Mouse (Mus musculus): ENCODE data around the gene Atl3. TPM values are rescaled to one million over a fixed set of nuclear protein-coding genes. Genes with fewer than 3 reads are reported as not detected.

The Atl3 gene
- polyA plus RNA-seq, 1 experiment from 2014 or later: 4.6 TPM

DNA sequence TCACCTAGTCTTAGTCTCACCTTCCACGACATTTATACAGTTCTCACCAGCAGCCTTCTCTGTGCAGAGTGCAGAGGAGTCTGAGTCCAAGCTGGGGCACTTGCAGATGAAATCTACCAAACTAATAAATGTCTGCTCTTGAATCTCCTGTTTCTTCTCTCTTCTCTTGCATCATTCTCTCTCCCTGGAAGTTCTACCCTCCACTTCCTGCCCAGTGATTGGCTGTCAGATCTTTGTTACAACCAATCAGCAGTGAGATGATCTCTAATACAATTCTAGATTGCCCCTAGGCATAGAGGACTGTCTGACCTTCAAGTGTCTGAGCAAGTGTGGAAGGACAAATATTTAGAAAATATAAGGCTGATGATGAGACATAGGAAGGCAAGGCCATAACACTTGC is 82.3 kb downstream of the Atl3 start:
- Histone ChIP-seq H3K4me3 (no peak overlapping the region), H3K9me3 (no peaks in the 10 kb centered on the region), H3K27ac (no peak overlapping the region), H3K4me1 (replicated peaks) (no peaks in the 10 kb centered on the region), H3K27me3 (ENCODE audit: insufficient read depth, poor library complexity, severe bottlenecking) (no peaks in the 10 kb centered on the region), H3K36me3 (no peaks in the 10 kb centered on the region)
- 85% methylated on average over 1 of the region's 1 CpGs for WGBS
- DNase-seq (ENCODE audit: low spot score): no peak

DNA sequence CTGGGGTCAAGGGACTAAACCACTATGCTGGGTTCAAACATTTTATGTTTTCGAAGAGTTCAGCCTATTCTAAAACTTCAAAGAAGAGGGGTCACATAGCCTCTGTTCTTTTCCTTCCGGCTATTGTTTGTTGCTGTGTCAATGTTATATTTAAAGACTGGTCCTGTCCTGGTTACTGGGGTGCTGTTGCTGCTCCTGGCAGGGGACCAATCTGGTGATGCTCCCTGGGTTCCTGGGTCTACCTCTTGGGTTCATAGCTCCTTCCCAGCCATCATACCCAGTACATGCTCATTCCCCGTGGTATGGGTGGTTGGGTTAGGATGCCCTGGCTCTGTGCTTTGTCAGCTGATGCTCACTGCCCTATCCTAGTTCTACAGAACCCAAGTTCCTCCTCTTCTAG is 83.9 kb downstream of the Atl3 start:
- Histone ChIP-seq H3K4me1 (replicated peaks) (peaks cover 4% of the 10 kb centered on the region; the same call in 1 of the 2 replicates), H3K27ac (no peak overlapping the region), H3K36me3 (no peaks in the 10 kb centered on the region), H3K4me3 (no peak overlapping the region), H3K27me3 (ENCODE audit: insufficient read depth, poor library complexity, severe bottlenecking) (no peaks in the 10 kb centered on the region), H3K9me3 (no peaks in the 10 kb centered on the region)
- no peak for DNase-seq (ENCODE audit: low spot score)
- 88% methylated on average over 3 of the region's 3 CpGs for WGBS

- H3K36me3 ChIP-seq: no peaks in the 10 kb centered on the region
- no peaks in the 10 kb centered on the region for H3K27me3 ChIP-seq (ENCODE audit: insufficient read depth, poor library complexity, severe bottlenecking)
- 73% methylated on average over 5 of the region's 5 CpGs for WGBS
- H3K9me3 ChIP-seq: no peaks in the 10 kb centered on the region
- no peak overlapping the region for H3K27ac ChIP-seq
- no peak for DNase-seq (ENCODE audit: low spot score)
- peaks cover 9% of the 10 kb centered on the region for H3K4me1 ChIP-seq (replicated peaks)
- no peak overlapping the region for H3K4me3 ChIP-seq
Observed at GRCm38 (mm10) chr19:7581042-7581441, 87.2 kb downstream of the Atl3 start.

DNA sequence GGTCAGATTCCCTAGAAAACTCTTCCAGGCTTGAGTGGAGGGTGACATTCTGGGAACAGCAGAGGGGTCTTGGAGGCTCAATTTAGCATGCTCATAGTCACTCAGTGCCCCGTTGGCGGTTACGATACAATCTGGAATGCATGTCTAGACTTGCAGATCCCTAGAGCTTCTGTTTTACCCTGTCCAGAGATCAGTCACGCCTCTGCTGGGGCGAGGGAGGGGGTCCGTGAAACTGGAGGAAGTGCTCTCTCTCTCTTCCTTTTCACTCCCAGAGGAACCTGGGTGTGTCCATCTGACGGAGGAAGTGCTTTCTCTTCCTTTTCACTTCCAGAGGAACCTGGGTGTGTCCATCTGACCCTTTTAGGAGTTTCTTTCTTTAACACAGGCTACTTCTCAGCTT is 89.3 kb downstream of the Atl3 start:
- Histone ChIP-seq H3K27ac (no peak overlapping the region), H3K36me3 (no peaks in the 10 kb centered on the region), H3K4me1 (replicated peaks) (peaks cover 9% of the 10 kb centered on the region), H3K4me3 (no peak overlapping the region), H3K27me3 (ENCODE audit: insufficient read depth, poor library complexity, severe bottlenecking) (no peaks in the 10 kb centered on the region), H3K9me3 (peaks cover 2% of the 10 kb centered on the region; the same call in 1 of the 2 replicates)
- 62% methylated on average over 7 of the region's 7 CpGs for WGBS
- no peak for DNase-seq (ENCODE audit: low spot score)

GRCm38 (mm10) chr19:7583599-7583998 is 89.8 kb downstream of the Atl3 start:
- Histone ChIP-seq H3K27ac (no peak overlapping the region), H3K4me1 (replicated peaks) (peaks cover 9% of the 10 kb centered on the region), H3K36me3 (no peaks in the 10 kb centered on the region), H3K27me3 (ENCODE audit: insufficient read depth, poor library complexity, severe bottlenecking) (no peaks in the 10 kb centered on the region), H3K4me3 (no peak overlapping the region), H3K9me3 (peaks cover 6% of the 10 kb centered on the region; the same call in 1 of the 2 replicates)
- WGBS: 83% methylated on average over 3 of the region's 3 CpGs
- DNase-seq (ENCODE audit: low spot score): no peak

- 87% methylated on average over 8 of the region's 8 CpGs for WGBS
- no peak overlapping the region for H3K27ac ChIP-seq
- no peak overlapping the region for H3K4me3 ChIP-seq
- peaks cover 9% of the 10 kb centered on the region for H3K4me1 ChIP-seq (replicated peaks)
- no peaks in the 10 kb centered on the region for H3K36me3 ChIP-seq
- no peak for DNase-seq (ENCODE audit: low spot score)
- H3K27me3 ChIP-seq (ENCODE audit: insufficient read depth, poor library complexity, severe bottlenecking): no peaks in the 10 kb centered on the region
- H3K9me3 ChIP-seq: peaks cover 6% of the 10 kb centered on the region; the same call in 1 of the 2 replicates
Observed at GRCm38 (mm10) chr19:7585279-7585678, 91.4 kb downstream of the Atl3 start.

DNA sequence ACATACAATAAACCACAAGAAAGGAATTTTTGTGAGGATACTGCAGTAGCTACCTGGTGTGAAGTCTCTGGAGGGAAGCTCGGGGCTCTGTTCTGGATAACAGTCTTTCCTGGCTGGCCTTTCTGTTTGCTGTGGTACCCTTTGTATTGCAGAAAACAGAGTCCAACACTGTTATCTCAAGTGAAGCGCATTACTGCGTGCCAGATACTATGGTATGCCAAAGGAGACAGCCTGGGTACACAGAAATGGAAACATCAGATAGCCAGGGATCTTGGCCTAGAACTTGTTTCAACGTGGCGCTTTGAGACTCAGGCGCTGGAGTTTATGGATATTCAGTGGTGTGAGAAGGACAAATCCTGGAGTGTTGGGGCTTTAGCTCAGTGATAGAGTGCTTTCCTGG is 91.9 kb downstream of the Atl3 start:
- Histone ChIP-seq H3K36me3 (no peaks in the 10 kb centered on the region), H3K27ac (no peak overlapping the region), H3K9me3 (peaks cover 6% of the 10 kb centered on the region; the same call in 1 of the 2 replicates), H3K4me3 (no peak overlapping the region), H3K4me1 (replicated peaks) (peaks cover 9% of the 10 kb centered on the region), H3K27me3 (ENCODE audit: insufficient read depth, poor library complexity, severe bottlenecking) (no peaks in the 10 kb centered on the region)
- DNase-seq (ENCODE audit: low spot score): no peak
- WGBS: 92% methylated on average over 6 of the region's 6 CpGs

Other genes with a start within 250 kb of the Atl3 start
- 72.0 and 79.1 TPM in 2 replicates for gene Rcor2, start 226.7 kb upstream of the Atl3 start, polyA plus RNA-seq (2016; fragmentation: Nextera tagmentation; extraction: Ambion mirVana)
- 47.0 and 56.5 TPM in 2 replicates for gene Mark2, start 152.2 kb upstream of the Atl3 start, polyA plus RNA-seq (2016; fragmentation: Nextera tagmentation; extraction: Ambion mirVana)
- 44.9 and 48.0 TPM in 2 replicates for gene Spindoc, start 111.0 kb upstream of the Atl3 start, polyA plus RNA-seq (2016; fragmentation: Nextera tagmentation; extraction: Ambion mirVana)
- gene 2700081O15Rik, start 76.4 kb upstream of the Atl3 start, polyA plus RNA-seq (2016; fragmentation: Nextera tagmentation; extraction: Ambion mirVana): 7.0 and 8.6 TPM in 2 replicates
- 256 and 280 TPM in 2 replicates for gene Rtn3, start 10.8 kb upstream of the Atl3 start, polyA plus RNA-seq (2016; fragmentation: Nextera tagmentation; extraction: Ambion mirVana)
- gene Pla2g16, start 63.4 kb downstream of the Atl3 start, polyA plus RNA-seq (2016; fragmentation: Nextera tagmentation; extraction: Ambion mirVana): 4.6 and 4.7 TPM in 2 replicates
- not detected in 2 replicates for gene Lgals12, start 113.2 kb downstream of the Atl3 start, polyA plus RNA-seq (2016; fragmentation: Nextera tagmentation; extraction: Ambion mirVana)
- gene Hrasls5, start 118.5 kb downstream of the Atl3 start, polyA plus RNA-seq (2016; fragmentation: Nextera tagmentation; extraction: Ambion mirVana): not detected in 2 replicates
- gene Slc22a19, start 217.3 kb downstream of the Atl3 start, polyA plus RNA-seq (2016; fragmentation: Nextera tagmentation; extraction: Ambion mirVana): not detected in 2 replicates

All from hindbrain, embryonic 10.5 days (tissue).